Mouse (Mus musculus): ENCODE results near the gene Cabin1.

The Cabin1 gene

DNA sequence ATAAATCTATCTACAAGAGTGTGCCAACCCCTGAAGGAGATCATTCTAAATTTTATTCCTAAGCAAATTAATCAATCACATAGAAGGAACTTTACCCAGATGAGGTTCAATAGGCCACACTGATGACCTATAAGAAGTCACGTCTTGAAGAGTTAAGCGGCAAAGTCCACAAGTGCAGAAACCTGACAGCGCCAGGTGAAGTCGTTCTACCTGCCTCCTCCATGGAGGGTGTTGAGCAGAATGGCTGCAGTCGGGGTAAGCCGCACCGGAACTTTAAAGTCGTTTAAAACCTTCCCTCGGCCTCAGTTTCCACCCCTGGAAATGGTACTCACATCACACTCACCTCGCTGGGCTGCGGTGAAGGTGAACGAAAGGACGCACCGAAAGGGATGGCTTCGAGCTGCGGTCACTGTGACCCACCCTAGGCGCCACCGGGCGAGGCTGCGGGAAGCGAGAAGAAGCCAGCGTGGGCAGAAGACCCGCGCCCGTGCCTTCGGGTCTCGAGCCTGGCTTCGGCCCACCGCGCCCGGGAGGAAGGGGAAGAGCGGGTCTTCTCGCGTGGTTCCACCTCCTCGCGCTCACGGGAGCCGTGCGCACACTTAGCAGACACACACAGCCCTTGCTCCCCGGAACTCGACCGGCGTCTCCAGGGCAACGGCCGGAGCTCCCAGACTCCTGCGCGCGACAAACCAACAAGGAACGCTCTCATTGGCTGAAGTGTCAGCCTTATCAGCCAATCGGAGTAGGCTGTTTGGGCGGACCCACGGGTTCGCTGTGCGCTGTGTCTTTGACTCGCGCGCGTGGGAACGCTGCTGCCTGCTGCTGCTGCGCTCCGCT lies at the start of gene Cabin1:
Cabin1 (minus strand) TSS at position 660 of the 837 bp plus-strand sequence.
- peak; percentile 99 for DNase-seq

DNA sequence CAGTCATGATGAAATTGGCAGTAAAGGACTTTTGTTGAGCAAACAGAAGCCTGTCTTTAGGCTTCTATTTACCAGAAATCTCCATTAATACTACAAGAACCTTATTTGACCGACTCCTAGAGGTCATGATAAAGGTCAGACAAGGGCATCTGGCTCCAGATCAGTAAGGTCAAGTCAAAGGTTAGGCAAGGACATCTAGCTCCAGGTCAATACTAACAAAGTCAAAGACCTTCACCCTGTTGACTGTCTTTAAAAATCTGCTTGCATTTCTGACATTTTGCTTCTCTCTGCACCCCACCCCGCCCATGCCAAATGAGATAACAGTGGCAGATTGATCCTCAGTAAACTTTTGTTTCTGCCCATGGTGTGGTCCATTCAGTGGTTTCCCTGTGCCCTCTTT lies 40.1 kb upstream of the Cabin1 start:
- DNase-seq: no peak

DNA sequence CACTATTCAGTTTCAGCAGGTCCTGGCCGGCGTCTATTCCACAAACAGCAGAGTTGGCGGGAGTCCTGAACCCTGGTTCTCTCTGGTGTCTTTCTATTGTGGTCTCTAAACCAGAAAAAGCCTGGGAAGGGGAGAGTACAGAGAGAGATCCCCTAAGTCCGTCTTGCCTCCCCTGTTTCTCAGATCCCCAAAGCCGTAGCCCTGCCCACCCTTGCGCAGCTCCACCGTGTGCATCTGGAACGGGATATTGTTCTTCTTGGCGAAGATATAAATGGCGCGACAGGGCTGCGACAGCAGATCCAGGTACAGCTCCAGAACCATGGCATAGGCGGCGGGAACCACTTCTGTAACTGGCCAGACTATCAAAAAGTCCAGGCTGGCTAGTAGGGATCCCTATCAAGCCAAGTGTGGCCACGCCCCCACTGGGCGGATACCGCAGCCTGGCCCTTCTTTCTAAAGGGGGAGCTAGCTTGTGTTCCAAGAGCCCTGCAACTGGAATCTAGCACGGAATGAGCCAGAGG lies 34.1 kb upstream of the Cabin1 start, which contains the start of gene Gstt1:
Gstt1 (minus strand) TSS at position 409 of the 521 bp plus-strand sequence.
- peak; percentile 87 for DNase-seq

DNA sequence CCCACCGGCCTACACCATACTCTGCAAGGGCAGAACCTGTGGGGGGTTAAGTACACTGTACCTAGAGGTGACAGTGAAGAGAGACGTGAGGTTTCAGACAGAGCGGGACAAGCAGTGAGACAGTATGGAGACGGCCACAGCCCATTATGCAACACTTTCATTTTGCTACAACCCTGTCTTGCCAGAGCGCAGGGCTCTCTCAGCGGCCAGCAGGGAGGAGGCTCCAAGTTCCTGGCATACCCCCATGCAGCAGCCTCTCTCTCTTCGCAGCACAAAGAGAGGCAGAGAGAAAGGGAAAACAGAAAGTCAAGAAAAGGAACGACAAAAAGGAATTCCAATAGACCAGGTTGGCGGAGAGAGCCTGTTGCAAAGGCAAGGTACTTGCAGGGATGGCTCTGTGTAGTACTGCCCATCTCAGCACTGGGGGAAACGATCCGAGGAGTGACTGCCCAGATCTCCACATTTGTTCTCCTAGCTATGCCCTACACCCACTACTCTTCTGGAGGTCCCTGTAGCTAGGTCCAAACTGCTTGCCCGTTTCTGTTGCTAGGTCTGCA lies 33.6 kb upstream of the Cabin1 start:
- peak; percentile 72 for DNase-seq

DNA sequence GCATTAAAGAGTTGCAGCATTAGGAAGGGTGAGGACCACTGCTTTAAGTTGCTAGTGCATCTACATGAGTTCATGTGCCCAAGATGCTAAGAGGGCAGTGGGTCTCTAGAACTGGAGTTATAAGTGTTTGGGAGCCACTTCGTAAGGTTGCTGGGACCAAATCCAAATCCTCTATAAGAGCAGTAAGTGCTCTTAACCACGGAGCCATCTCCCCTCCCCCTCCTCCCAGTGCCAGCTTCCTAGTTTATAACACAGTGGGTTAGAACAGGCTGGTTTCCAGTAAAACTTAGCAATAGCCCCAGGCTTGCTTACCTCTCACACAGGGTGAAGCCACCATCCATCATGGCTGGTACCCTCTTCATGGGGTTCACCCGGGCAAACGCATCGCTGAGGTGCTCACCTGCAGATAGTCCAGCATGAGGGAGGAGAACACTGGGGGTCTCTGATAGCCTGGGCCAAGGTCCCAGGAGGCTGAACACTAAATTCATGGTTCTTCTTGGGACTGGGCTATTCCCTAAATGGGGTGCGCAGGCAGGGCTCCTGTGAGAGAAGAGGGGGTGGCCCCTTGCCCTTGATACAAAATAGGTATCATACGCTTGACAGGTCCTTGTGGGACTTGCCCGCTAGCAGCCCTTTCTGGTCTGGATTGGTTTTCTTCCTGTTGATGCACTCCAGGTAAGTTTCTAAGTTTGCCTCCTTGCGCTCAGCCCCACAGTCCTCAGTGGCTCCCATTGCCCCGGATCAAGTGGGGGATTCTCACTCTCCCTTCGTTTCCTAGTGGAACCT lies 32.8 kb upstream of the Cabin1 start:
- peak; percentile 74 for DNase-seq

DNA sequence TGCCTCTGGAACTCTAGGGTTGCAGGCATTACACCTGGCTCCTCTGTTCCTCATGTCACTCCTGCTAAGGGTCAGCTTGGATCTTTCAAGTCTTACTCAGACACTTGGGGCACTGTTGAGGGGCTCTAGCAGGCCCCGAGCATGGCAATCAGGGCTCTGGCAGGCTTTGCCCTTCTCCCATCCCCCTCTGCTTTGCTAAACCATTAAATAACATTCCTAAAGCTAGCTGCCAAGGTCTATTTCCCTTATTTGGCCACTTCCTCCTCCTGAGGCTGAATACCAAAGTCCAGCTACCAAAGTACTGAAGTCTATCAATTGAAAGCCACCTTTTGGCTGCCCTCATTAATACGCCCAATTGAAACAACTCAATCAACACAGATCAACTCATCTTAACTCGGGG lies 30.7 kb upstream of the Cabin1 start:
- DNase-seq: peak; percentile 63

DNA sequence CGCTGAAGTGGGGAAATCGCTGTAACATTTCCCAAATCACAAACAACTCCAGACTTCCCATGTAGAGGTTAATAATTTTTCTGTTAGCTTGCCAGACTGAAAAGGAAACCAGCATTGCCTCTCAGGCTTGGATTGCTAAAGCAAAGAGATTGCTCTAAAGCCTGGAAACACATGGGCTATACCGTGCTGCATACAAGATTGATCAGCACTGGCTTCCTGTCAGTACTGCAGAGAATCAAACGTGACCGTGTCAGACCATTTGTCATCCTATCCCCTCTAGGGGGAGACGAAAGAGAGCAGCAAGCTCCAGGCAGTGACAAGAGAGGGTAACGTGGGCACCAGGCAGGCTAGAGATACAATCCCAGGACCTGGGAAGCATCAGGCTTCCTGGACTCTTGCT lies 26.6 kb upstream of the Cabin1 start:
- no peak for DNase-seq

DNA sequence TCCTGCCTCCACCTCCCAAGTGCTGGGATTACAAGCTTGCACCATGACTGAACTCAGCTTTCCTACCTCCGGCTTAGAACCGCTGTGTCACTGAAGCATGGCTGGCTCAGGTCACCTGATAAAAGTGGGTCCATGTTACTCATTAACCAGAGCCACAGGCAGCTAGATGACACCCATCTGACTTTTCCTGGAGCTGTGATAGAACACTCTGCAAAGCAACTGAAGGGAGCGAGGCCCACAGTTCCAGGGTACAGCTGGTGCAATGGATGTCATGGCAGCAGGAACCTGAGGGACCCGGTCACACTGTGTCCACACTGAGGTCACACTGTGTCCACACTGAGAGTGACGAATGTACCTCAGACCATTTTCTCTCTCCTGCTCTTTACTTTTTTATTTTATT lies 25.7 kb upstream of the Cabin1 start:
- peak; percentile 44 for DNase-seq

DNA sequence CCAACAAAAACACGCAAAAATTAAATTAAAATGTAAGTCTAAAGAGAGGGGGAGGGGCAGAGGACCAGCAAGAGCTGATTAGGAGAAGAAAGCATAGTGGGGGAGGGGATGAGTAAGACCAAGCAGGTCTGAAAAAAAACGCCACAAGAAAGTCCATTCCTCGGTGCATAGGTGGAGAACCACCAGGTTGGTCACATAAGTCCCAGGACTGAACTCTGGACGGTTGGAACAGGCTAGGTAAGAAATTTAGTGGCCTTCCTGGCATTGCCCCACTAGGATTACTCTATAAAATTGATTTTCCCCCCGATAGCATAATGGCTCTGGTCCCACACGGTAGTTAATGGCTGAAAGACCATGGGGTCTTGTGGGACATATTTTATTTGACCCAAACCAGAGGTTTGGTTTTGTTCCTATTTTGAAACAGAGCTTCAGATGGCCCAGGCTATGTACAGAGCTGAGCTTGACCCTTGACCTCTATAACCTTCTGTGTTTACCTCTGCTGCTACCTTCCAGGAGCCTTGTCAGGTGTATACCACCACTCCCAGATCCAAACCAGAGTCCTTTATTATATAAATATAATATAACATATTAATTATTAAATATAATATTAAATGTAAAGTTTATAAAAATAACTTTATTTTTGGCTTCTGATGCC lies 25.1 kb upstream of the Cabin1 start:
- no peak for DNase-seq

DNA sequence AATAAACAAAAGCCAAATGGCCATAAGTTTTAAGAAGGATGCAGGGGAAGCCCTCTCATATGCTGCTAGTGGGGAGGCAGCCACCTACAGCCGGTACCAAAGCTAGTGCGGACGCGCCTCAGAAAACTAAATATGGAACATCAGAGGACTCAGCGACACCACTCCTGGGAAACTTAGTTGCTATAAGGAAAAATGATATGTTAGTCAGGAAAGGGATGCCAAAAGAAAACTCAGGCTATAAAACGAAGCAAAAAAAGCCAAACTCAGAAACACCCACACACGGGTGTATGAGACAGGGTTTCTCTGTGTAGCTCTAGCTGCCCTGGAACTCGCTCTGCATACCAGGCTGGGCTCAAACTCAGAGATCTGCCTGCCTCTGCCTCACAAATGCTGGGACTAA lies 24.1 kb upstream of the Cabin1 start:
- DNase-seq: no peak

DNA sequence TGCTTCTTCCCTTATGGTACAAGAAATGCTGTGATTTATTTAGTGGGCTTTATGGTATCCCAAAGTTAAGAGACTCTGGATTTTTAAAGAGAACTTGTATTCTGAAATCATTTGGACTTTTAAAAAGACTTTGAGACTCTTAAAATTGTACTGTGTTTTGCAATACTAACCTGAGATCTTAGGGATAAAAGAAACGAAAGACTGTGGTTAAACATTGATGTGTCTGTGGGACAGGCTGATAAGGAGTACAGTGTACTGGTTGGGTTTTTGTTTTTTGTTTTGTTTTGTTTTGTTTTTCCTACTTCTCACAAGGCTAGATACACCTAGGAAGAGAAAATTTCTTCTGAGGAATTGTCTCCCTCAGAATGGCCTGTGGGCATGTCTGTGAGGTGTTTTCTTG lies 21.3 kb upstream of the Cabin1 start:
- DNase-seq: no peak

DNA sequence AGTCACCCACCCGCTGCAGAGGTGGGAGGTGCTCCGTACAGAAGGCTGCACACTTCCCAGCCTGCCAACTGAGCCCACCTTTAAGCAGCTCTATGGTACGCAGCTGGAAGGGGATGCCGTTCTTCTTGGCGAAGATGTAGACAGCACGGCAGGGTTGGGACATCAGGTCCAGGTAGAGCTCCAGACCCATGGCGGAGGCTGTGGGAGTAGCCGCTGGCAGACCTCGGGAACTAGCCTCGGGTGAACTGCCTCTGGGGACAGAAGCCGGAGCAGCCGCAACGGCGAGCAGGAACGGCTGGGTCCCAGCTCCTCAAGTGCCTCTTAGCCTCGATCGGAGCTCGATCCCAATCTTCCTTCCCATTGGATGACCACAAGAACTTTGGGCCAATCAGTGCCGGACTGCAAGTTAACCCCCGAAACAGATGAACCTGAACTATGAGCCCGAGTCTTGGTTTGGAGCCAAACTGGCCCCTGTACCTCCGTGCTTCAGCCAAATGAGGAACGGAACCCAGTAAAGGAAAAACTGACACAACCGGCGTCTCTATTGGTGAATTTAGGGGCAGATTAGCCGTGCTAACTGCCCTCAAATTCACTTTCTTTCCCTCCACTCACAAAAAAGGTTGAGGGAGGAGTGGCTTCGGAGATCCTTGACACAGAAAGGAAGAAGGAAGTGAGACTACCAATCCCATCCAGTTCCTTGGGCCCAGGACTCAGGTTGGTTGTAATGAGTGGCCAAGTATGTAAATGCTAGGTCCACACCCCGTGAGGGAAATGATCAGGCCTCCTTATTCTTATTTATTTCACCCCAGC lies 16.8 kb upstream of the Cabin1 start, which contains the start of the genes Gm20441 and Gstt3:
Gm20441 (minus strand) TSS at position 186 of the 810 bp plus-strand sequence.
Gstt3 (minus strand) TSS at position 646 of the 810 bp plus-strand sequence.
- peak; percentile 87 for DNase-seq

DNA sequence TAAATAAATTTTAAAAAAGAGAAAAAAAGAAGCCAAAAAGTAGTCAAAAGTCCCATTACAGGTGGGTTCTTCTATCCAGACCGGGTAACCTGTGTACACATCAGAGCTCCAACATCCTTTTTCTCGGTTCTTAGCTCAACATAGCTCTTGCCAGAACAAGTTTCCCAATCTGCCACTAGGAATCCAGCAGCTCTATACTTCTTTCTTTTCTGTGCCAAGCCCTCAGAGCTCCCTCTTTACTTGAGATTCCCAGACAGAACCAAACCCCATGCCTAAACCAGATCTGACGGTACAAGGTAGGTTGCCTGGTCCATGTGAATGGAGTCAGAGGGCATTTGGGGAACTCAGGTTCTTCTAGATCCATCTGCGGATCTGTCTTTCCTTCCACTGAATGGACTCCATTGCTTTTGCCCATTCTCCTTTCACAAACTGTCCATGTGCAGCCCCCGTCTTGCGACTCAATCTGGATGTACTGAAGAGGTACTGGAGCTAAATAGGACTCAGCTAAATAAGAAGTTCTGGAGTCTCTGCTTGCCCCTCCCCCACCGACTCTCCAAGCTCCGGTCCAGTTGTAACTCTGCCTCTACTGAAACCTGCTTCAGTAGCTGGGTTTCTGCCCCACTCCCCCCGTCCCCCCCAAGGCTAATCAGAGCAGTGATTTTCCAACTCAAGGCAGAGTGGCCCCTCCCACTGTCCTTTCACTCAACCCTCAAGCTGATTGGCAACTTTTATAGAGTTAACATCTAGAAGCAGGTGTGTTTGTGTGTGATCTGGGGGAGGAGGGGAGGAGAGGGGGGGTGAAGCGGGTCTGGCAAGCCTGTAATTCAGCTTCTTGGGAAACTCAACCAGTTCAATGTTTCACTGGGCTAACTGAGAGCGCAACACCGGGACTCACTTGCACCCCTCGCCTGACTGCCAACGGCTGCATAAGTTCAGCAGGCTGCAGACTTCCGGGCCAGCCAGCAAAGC lies 15.3 kb upstream of the Cabin1 start:
- peak; percentile 72 for DNase-seq

DNA sequence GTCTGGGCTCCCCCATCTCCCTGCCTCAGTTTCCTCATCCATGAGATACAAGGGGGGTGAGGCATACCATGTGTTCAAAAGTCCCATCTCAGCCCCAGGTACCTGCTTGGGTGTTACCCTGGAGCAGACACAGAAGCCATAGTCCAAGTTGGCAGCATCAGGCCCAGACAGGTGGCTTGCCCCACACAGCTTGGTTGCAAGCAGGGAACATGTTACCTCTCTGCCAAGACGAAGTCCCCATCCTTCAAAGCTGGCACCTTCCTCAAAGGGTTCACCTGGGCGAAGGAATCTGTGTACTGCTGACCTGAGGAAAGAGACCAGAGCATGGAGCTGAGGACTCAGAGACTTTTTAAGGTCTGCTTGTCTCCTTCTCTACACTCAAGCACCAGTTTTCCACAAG lies 13.7 kb upstream of the Cabin1 start:
- no peak for DNase-seq

DNA sequence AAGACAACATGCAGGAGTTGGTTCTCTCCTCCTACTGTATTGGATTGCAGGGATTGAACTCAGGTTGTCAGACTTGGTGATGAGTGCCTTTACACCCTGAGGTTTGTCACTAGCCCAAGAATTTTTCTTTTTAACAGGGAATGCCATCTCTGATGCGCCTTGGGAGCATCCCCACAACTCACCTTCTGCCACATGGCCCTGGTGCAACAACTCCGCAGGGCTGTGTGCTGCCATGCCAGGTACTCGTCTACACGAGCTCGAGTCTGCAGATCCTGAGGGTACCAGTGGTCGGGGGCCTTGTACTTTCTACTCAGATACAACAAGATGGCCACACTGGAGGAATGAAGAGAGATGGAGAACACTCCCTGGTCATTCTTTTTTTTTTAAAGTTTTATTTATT lies 12.4 kb upstream of the Cabin1 start:
- DNase-seq: no peak

DNA sequence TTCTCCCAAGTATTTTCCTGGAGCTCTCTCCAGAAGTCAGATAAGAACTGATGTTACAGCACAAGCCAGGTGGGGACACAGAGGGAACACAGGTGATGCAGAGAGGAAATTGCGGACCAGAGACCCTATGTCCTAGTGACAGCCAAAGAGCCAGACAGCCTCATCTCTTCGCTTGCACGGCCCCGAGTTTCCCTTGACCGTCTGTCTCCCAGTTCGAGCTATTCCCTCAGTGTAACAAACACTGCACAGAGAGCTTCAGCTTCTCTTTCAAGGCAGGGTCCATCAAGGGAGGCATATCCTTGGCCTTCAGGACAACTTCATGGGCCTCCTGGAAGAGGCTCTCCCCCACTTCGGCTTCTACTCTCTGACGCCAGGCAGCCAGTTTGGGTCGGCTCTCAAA lies 10.4 kb upstream of the Cabin1 start:
- DNase-seq: no peak

DNA sequence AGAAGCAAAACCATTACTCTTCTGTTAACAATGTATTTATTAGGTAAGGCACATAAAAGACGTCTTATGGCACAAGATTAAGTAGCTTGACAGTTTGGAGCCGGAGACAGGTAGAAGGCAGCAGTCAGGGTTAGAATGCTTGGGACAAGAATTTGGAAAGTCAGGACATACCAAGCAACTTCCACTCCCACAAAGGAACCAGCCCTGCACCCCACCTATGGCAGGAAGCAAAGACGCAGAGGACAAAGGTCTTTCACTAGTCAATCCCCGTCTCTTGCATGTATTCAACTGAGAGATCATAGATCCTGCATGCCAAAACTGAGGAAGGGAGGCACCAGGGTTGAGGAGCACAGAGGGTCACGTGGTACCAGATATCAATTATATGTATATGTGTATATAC lies 10.0 kb upstream of the Cabin1 start:
- DNase-seq: no peak

DNA sequence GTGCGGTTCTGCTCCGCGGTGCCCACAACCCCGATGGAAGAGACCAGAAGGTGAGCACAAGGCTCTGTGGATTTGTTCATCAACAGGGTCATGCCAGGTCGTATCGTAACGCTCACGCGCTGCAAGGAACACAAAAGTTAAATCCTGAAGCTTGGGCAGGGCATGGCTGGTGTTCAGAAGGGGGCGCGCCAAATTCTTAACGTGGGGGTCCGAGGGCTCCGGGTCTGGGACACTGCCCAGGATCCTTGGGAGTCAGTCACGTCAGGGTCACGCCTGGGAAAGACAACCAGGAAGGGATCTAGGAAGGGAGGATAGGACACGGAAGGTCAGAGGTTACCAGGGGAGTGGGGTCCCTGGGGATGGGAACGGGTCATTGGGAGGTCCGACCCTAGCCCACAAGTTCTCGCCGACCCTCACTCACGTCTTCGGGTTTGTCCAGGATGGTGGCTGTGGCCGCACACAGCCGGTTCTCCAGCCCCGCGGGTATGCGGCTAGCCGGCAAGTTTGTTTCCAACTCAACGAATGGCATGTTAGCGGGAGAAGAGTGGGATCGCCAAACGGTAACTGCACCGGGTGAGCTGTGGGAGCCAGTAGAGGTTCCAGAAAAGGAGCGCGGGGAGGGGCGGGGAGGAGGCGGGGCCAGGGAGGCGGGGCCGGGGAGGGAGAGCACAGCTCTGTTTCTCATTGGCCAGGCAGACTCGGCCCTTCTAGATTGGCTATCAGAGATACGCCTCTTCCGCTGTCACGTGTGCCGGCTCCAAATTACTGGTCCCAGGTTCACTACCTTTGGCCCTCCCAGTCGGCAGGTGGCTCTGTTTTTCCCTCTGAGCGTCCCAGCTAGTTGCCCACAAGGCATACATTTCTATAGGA lies 8.9 kb upstream of the Cabin1 start, which contains the start of gene Ddt:
Ddt (minus strand) TSS at position 620 of the 870 bp plus-strand sequence.
- peak; percentile 95 for DNase-seq

DNA sequence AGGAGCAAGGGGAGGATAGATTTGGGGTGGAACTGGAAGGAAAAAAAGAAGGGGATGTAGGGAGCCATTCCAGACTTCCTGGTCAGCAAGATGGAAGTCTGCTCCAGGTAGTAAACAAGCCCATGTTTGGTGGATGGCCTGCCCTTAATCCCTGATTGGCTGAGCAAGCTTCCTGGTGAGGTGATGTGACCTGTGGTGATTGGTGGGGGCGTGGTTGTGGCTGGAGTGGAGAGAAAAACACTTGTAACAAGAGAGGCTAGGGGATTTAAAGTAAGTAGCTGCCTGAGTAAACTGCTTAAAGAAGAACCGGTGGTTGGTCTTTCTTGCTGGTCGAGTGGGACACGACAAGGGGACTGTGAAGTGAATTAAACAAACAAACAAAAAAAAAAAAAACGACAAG lies 3.6 kb upstream of the Cabin1 start:
- DNase-seq: peak; percentile 15
